Mouse (Mus musculus) hindbrain, embryonic 13.5 days (tissue): Measurements from ENCODE around the gene Mcu. TPM values are rescaled to one million over a fixed set of nuclear protein-coding genes. Genes with fewer than 3 reads are reported as not detected.
A peak's percentile ranks its signal among the peaks of the same experiment; 100 is the strongest.

ENCODE experiments used
- ATAC-seq: fragments of 200-750 bp; cut with Nextera tagmentation; 2 replicates; pipeline ENCODE4 v1.8.0; 2017; ENCODE audit warnings: moderate TSS enrichment; ENCODE audit not compliant: low FRiP score
- H3K27ac ChIP-seq: fragments of 300-500 bp; sonication (generic); 2 replicates; pipeline ENCODE4 v1.5.1; 2015; ENCODE audit warnings: inconsistent platforms, mild to moderate bottlenecking, moderate library complexity
- H3K27me3 ChIP-seq: fragments of 300-500 bp; sonication (generic); 2 replicates; pipeline ENCODE4 v1.6.1; 2015; ENCODE audit warnings: mild to moderate bottlenecking, inconsistent platforms
- H3K36me3 ChIP-seq: fragments of 300-500 bp; sonication (generic); 2 replicates; pipeline ENCODE4 v1.6.1; 2015; ENCODE audit warnings: mild to moderate bottlenecking, inconsistent platforms
- H3K4me1 ChIP-seq: fragments of 300-500 bp; sonication (generic); replicated peaks from 2 replicates; pipeline ENCODE4 v1.6.1; 2015; ENCODE audit warnings: inconsistent platforms
- H3K4me2 ChIP-seq: fragments of 300-500 bp; sonication (generic); 2 replicates; pipeline ENCODE4 v1.6.1; 2015; ENCODE audit warnings: inconsistent platforms, mild to moderate bottlenecking, moderate library complexity
- H3K4me3 ChIP-seq: fragments of 300-500 bp; sonication (generic); 2 replicates; pipeline ENCODE4 v1.5.1; 2015; ENCODE audit warnings: mild to moderate bottlenecking, inconsistent platforms
- H3K9ac ChIP-seq: fragments of 300-500 bp; sonication (generic); 2 replicates; pipeline ENCODE4 v1.6.1; 2015; ENCODE audit warnings: mild to moderate bottlenecking, inconsistent platforms
- H3K9me3 ChIP-seq: fragments of 300-500 bp; sonication (generic); 2 replicates; pipeline ENCODE4 v1.6.1; 2016; ENCODE audit warnings: inconsistent platforms
- WGBS: fragments of 180-500 bp; shearing (Covaris S2); methylation state at CpG from one replicate; pipeline ENCODE4 v1.1.7; 2015; 5-methylcytosine and 5-hydroxymethylcytosine counted together
- polyA plus RNA-seq: library from polyadenylated mRNA; unstranded; fragments of >200 nt; fragmentation: Nextera tagmentation; extraction: Ambion mirVana; gene quantifications from 2 replicates; pipeline ENCODE4 v1.2.1, GENCODE M21; 2015

Gene Mcu
- polyA plus RNA-seq, 1 experiment from 2014 or later, result 24.9 TPM

DNA sequence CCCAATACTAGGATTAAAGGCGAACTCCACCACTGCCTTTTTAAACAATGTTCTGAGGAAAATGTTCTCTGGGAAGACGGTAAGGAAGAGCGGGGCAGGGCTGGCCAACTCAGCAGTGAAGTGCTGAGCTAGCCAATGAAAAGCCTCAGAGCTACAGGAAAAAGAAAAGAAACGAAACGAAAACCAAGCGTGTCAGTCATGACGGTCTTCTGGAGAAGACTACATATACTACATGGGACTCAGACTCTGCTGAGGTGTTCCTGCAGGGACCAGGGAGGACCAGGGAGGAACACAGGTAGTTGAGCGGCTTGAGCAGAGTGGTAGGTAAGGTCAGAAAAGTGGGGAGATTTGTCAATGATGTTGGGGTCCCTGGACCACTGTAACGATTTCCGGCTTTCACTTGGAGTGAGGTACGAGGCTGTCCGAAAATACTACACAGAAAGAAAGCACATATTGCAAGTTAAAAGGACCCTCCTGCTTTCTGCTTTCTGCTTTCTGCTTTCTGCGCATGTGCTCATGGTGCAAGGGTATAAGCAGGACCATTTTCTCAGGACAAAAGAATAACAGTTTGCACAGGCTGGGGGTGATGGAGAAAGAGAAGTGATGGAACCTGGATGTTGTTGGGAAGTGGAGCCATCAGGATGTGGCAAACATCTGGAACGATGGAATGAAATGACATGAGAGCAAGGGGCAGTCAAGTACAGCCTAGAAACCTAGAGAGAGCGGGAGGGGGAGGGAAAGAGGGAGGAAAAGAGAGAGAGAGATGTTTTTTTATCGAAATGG, 20.4 kb upstream of the Mcu start:
- ATAC-seq, result no peak
- Histone ChIP-seq H3K27ac (no peak overlapping the region), H3K4me1 (no peaks in the 10 kb centered on the region), H3K4me2 (no peak overlapping the region), H3K9ac (no peak overlapping the region), H3K36me3 (no peaks in the 10 kb centered on the region), H3K9me3 (no peaks in the 10 kb centered on the region), H3K27me3 (0 out of 2 replicates have a peak, but pooled peaks cover 4% of the 10 kb centered on the region), H3K4me3 (no peak overlapping the region)
- WGBS, result 89% methylated on average over 16 of the region's 16 CpGs

DNA sequence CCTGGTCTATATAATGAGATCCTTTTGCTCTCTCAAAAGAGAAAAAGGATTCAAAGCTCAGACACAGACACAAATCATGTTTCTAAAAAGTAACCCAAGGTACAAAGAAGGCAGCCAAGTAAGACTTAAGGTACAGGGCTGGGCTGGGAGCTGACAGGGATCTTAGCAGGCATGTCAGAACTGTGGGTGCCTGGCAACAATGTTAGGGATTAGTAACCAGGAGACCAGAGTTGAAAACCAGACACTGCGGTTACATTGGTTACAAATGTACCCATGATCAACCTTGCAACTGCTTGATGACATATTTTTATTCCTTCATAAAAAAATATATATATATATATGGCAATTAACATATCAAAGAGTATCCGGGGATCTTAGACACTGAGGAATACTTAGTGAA, 19.6 kb upstream of the Mcu start:
- Histone ChIP-seq H3K27ac (no peak overlapping the region), H3K9me3 (no peaks in the 10 kb centered on the region), H3K36me3 (no peaks in the 10 kb centered on the region), H3K4me1 (no peaks in the 10 kb centered on the region), H3K4me2 (no peak overlapping the region), H3K27me3 (0 out of 2 replicates have a peak, but pooled peaks cover 4% of the 10 kb centered on the region), H3K9ac (no peak overlapping the region), H3K4me3 (no peak overlapping the region)
- 81% methylated on average over 2 of the region's 2 CpGs for WGBS
- ATAC-seq, result no peak

DNA sequence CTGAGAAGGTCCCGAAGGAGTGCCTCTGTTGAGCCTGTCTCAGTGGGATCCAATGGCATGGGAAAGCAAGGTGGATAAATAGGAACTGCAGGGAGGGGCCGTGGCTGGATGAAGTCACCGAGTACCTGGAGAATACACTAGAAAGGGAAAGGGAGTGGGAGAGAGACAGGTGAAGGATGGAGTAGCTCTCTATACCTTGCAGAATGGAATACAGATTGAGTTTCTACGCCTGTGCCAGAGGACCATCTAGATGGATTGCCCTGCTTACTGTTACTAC, 13.0 kb upstream of the Mcu start:
- no peak overlapping the region for H3K4me3 ChIP-seq
- H3K4me1 ChIP-seq, result no peaks in the 10 kb centered on the region
- no peak overlapping the region for H3K4me2 ChIP-seq
- 82% methylated on average over 4 of the region's 4 CpGs for WGBS
- no peaks in the 10 kb centered on the region for H3K9me3 ChIP-seq
- H3K27me3 ChIP-seq, result no peaks in the 10 kb centered on the region
- no peaks in the 10 kb centered on the region for H3K36me3 ChIP-seq
- no peak for ATAC-seq
- H3K27ac ChIP-seq, result no peak overlapping the region
- H3K9ac ChIP-seq, result no peak overlapping the region

DNA sequence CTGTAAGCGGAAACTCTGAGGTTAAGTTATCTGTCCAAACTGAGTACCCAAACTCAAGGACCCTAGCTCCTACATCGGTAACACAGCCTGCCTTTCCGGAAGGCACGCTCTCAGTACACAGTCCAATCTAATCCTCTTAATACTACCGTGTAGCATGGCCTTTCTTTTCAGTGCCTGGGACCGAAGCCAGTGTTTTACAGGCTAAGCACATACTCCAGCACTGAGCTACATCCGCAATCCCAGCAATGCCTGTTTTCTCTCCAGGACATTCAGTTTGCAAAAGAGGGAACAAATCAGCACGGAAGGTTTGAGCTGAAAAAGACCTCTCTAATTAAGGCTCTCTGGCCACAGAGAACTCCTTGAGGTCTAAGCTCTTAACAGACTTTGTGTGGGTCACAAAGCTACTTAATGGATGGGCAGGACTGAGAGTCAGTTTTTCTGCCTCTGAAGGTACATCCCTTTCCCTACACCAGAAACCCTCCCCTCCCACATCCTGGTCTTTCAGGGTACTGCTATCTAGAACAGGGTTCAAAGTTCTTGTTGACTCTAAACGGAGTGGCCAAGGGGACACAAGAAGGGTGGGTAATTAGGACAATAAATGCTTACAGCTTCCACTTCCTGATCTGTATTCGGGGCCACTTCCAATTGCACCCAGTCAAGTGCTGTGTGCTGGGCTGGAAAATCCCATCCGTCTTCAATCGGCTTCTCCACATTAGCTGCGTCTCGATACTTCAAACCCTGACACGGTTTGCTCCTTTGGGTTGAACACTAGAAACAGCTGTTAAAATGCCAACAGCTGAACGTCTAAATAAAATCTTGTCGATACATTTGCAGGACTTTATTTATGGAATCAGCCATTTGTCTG, 12.4 kb upstream of the Mcu start:
- Histone ChIP-seq H3K4me2 (no peak overlapping the region), H3K9me3 (no peaks in the 10 kb centered on the region), H3K9ac (no peak overlapping the region), H3K27ac (no peak overlapping the region), H3K27me3 (no peaks in the 10 kb centered on the region), H3K36me3 (no peaks in the 10 kb centered on the region), H3K4me3 (no peak overlapping the region), H3K4me1 (no peaks in the 10 kb centered on the region)
- no peak for ATAC-seq
- 71% methylated on average over 17 of the region's 17 CpGs for WGBS

DNA sequence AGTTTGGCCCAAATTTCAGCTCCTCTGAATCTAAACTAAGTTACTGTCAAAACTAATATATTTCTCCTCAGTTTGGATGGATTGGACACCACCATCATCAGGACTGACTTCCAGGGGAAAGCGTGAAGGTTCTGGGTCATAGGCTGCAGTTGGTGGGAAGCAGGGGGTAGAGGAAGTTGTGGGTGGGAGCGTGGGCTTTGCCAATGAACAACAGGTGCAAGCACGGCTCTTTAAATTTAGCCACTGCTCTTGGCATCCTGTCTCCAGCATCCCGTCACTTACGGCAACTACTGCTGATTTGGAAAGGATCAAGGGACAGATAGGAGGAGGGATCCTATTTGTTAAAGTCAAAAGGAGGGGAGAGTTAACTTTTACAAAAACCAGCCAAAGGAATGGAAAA, 7.0 kb upstream of the Mcu start:
- Histone ChIP-seq H3K9me3 (no peaks in the 10 kb centered on the region), H3K9ac (no peak overlapping the region), H3K27ac (no peak overlapping the region), H3K27me3 (no peaks in the 10 kb centered on the region), H3K4me1 (no peaks in the 10 kb centered on the region), H3K4me2 (no peak overlapping the region), H3K4me3 (no peak overlapping the region), H3K36me3 (no peaks in the 10 kb centered on the region)
- ATAC-seq, result no peak
- WGBS, result 78% methylated on average over 5 of the region's 5 CpGs

DNA sequence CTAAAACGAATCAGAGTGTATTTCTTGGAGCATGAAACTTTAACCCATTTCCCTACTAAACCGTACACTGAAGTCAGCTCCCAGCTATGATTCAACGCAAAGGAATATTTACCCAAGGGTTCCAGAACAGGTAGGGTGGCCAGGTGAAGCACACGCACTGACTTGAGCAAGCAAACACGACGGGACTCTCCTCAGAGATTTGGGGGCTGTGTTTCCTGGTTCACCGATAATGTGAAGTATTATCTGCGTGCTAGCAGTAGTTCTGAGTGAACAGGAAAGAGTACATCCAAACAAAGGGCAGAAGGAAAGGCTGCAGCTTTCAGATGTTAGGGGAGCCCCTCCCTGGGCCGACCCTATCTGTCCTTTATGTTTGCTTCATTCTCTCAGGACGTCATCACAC, 4.9 kb upstream of the Mcu start:
- WGBS, result 81% methylated on average over 10 of the region's 10 CpGs
- ATAC-seq, result no peak
- no peak overlapping the region for H3K27ac ChIP-seq

DNA sequence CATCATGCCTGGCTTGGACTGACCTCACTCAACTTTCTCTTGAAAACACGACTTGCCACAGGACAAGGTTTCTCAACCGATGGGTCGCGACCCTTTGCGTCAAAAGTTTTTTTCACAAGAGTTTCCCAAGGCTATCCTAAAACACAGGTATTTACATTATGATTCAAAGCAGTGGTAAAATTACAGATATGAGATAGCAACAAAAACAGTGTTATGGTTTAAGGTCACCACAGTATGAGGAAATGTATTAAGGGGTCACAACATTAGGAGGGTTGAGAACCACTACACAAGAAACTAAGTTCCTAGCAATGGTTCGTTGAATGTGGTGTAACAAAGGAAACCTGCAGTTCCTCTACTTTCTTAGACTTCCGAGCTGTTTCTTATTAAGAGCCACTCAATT, 1.3 kb upstream of the Mcu start:
- Histone ChIP-seq H3K4me1 (peaks cover 26% of the 10 kb centered on the region), H3K4me3 (no peak overlapping the region), H3K9ac (no peak overlapping the region), H3K36me3 (no peaks in the 10 kb centered on the region), H3K9me3 (no peaks in the 10 kb centered on the region), H3K27me3 (no peaks in the 10 kb centered on the region), H3K4me2 (no peak overlapping the region), H3K27ac (no peak overlapping the region)
- ATAC-seq, result no peak
- WGBS, result 91% methylated on average over 7 of the region's 7 CpGs

More for the DNA sequence above, 4.9 kb upstream of the Mcu start:
- H3K9ac ChIP-seq, result no peak overlapping the region
- no peaks in the 10 kb centered on the region for H3K27me3 ChIP-seq
- no peaks in the 10 kb centered on the region for H3K36me3 ChIP-seq
- peaks cover 4% of the 10 kb centered on the region for H3K4me1 ChIP-seq
- H3K4me3 ChIP-seq, result no peak overlapping the region
- no peak overlapping the region for H3K4me2 ChIP-seq
- no peaks in the 10 kb centered on the region for H3K9me3 ChIP-seq

DNA sequence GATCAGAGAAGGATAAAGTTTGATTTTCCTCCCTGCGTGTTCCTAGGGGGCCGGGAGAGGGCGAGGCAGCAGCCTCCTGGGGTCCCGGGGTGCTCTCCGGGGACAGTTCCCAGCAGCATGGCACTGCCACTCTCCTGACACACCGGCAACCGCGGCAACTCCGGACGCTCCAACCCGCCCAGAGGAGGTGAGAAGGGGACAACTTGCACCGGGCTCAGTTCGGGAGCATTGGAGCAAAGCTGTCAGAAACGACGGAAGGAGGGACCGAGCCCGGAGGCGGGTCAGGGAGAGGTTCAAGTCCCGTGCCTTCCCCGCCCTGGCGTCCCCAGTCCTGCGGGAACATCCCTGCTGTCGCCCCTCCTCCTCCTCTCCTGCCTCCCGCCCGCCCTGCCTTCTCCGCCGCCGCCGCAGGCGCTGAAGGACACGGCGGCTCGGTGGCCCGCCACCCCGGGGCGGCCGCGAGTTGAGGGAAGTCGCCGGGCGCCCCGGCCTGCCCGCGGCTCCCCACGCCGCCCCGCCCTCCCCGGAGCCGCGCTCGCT, 441 bp downstream of the Mcu start, which contains the start of gene Gm10322:
Gene Gm10322 (plus strand): TSS at position 83 of the 540 bp plus-strand sequence.
- Histone ChIP-seq H3K4me3 (peak within 1 kb of the TSS; percentile 87), H3K4me1 (peaks cover 26% of the 10 kb centered on the region), H3K27me3 (no peaks in the 10 kb centered on the region), H3K9ac (peak within 1 kb of the TSS; percentile 91), H3K9me3 (no peaks in the 10 kb centered on the region), H3K27ac (peak within 1 kb of the TSS; percentile 94), H3K4me2 (peak within 1 kb of the TSS; percentile 84), H3K36me3 (no peaks in the 10 kb centered on the region)
- ATAC-seq, result peak; percentile 81
- under 1% methylated on average over 42 of the region's 51 CpGs for WGBS

DNA sequence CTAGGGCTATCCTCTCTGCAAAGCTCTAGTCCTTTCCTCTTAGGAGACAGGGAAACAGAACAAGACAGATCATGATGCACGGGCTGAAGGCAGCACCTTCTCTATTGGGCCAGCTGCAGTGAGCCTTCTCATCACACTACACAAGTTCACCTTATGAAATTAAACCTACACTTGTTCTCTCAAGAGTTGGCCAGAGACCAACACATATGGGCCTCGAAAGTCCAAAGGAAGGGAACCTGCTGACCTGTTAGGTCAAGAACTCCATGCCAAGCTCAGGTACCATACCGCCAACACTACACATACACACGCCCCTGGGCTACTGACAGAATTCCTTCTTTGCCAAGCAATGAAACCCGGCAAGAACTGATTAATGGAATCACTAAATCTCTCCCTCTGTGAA, 1.1 kb downstream of the Mcu start:
- Histone ChIP-seq H3K36me3 (no peaks in the 10 kb centered on the region), H3K9ac (peak overlapping the region; percentile 91), H3K27me3 (no peaks in the 10 kb centered on the region), H3K4me2 (peak overlapping the region; percentile 84), H3K27ac (no peak overlapping the region), H3K4me1 (peaks cover 26% of the 10 kb centered on the region), H3K9me3 (no peaks in the 10 kb centered on the region), H3K4me3 (peak overlapping the region; percentile 87)
- ATAC-seq, result no peak
- 36% methylated on average over 5 of the region's 5 CpGs for WGBS

DNA sequence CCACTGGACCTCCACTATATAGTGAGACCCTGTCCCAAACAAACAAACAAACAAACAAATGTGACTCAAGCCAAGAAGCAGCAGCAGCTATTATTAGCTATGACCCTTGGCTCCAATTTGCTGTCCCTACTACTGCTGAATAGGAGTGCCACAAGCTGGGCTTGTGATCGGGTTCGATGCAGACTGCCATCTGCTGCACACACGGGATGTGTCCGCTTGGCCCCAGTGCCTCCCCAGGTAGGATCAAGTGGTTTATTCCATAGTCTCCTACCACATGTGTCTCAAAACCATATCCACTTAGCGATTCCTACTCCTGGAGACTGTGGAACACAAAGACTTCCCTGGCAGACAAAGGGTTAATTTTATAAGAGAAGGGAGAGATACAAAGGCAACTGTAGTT, 2.4 kb downstream of the Mcu start:
- H3K4me3 ChIP-seq, result no peak overlapping the region
- no peak overlapping the region for H3K9ac ChIP-seq
- no peaks in the 10 kb centered on the region for H3K36me3 ChIP-seq
- no peak overlapping the region for H3K4me2 ChIP-seq
- H3K27ac ChIP-seq, result no peak overlapping the region
- peaks cover 26% of the 10 kb centered on the region for H3K4me1 ChIP-seq
- no peak for ATAC-seq
- no peaks in the 10 kb centered on the region for H3K9me3 ChIP-seq
- no peaks in the 10 kb centered on the region for H3K27me3 ChIP-seq
- WGBS, result 76% methylated on average over 5 of the region's 5 CpGs

DNA sequence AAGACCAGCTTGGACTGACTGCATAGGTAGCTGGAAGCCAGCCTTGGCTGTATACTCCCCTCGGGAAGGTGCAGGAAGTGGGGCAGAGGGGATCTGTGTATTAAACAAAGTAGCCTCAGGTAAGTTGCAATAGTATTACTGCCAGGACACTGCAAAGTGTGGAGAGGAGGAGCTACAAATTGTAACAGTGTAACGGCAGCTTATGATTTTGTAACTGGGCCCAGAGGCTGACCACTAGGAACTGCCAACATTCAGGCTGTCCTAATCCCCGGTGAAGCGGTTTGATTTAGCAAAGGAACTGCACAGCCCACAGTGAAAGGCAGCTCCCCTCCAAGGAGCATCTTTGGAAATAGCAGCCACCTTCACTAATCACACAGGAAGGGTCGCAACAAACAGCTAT, 3.2 kb downstream of the Mcu start:
- H3K4me2 ChIP-seq, result no peak overlapping the region
- ATAC-seq, result no peak
- peaks cover 26% of the 10 kb centered on the region for H3K4me1 ChIP-seq
- no peak overlapping the region for H3K27ac ChIP-seq
- no peak overlapping the region for H3K9ac ChIP-seq
- WGBS, result 88% methylated on average over 5 of the region's 5 CpGs
- H3K27me3 ChIP-seq, result no peaks in the 10 kb centered on the region
- H3K4me3 ChIP-seq, result no peak overlapping the region
- H3K9me3 ChIP-seq, result no peaks in the 10 kb centered on the region
- no peaks in the 10 kb centered on the region for H3K36me3 ChIP-seq

DNA sequence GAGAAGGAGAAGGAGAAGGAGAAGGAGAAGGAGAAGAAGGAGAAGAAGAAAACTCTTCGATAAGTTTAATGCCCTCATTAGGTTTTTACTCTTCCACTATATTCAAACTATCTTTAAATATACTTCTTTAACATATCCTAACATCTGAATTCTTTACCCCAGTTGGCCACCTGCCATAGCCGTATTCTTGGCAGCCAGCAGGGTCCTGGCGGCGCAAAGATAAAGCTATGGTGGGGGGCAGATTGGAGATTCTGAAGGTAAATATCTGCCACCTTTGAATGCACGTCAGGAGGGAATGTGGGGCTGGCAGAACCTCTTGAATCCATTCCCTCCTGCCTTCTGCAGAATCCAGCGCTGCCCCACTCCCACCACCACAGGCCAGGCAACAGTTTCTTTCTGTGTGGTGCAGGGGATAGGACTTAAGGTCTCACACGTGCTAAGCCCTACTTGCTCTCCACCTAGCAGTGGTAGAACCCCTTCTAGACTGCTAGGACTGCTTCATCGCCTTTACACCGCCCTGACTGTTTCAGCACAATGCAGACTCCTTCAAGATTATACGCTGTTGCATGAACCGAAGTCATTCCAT, 11.5 kb downstream of the Mcu start:
- Histone ChIP-seq H3K4me2 (no peak overlapping the region), H3K27ac (no peak overlapping the region), H3K9me3 (no peaks in the 10 kb centered on the region), H3K36me3 (no peaks in the 10 kb centered on the region), H3K9ac (no peak overlapping the region), H3K27me3 (no peaks in the 10 kb centered on the region), H3K4me3 (no peak overlapping the region), H3K4me1 (peaks cover 16% of the 10 kb centered on the region; the same call in 1 of the 2 replicates)
- no peak for ATAC-seq
- WGBS, result 82% methylated on average over 11 of the region's 11 CpGs
